Mouse (Mus musculus) right cerebral cortex, adult 2 months (tissue): ENCODE measurements at regions not wholly inside any gene's neighbourhood (a gene's known extent, or its start where the extent isn't known, plus 50 kb on each side); places are given as distances from the start of the nearest gene placed in this dataset.

Source experiments
- DNase-seq, 2 experiments: peaks; one replicate each; pipeline ENCODE4 v3.0.0; 2021 to 2022; ENCODE audit warnings: low spot score in 2 of 2

GRCm38 (mm10) chr4:37445268-37445667, 493.7 kb upstream of the Lingo2 start:
- no peak for DNase-seq

GRCm38 (mm10) chr4:37412755-37413154, 461.2 kb upstream of the Lingo2 start:
- no peak for DNase-seq

GRCm38 (mm10) chr4:37388118-37388517, 436.6 kb upstream of the Lingo2 start:
- no peak for DNase-seq

GRCm38 (mm10) chr4:37386882-37387281, 435.3 kb upstream of the Lingo2 start:
- no peak for DNase-seq

- DNase-seq = no peak
These were observed 412.7 kb upstream of the Lingo2 start for GRCm38 (mm10) chr4:37364209-37364608.

GRCm38 (mm10) chr4:37361254-37361653, 409.7 kb upstream of the Lingo2 start:
- DNase-seq = peak; percentile 3 to 4

GRCm38 (mm10) chr4:37338376-37338775, 386.8 kb upstream of the Lingo2 start:
- no peak for DNase-seq
